10 mouse cellular contexts compared by ENCODE assay signal in genomic region chr4:140109626-140109948, GRCm38 (mm10).
DNase-seq lines count a peak whose midpoint lies in the region; ATAC-seq lines count a peak whose summit lies in the region.
"Had no signal": no experiment of that assay in that cellular context is flagged by ENCODE, and none has a peak within 500 bp of the region (broad histone marks: within the 10 kb centered on the region; RNA-seq: fewer than 3 reads in every experiment).

No protein-coding gene starts in this region.

- peak; percentile 74 for DNase-seq in cerebellum, adult 9-11 months
- DNase-seq in cerebellum, postnatal 36 days = no peak
- no peak for DNase-seq in neural tube, embryonic 11.5 days (ENCODE audit: low spot score)
- no peak for DNase-seq in neural tube, embryonic 10.5 days (ENCODE audit: extremely low spot score, low spot score)
- no peak for DNase-seq in spleen, adult 12 weeks (ENCODE audit: low spot score)
- DNase-seq in testis, postnatal 10 days (ENCODE audit: low spot score) = no peak
- DNase-seq: lung, postnatal 4 days had no signal

- peak overlapping the region; percentile 37 for H3K4me2 ChIP-seq in neural tube, embryonic 11.5 days (ENCODE audit: low read depth)
- peak overlapping the region; percentile 51 for H3K4me2 ChIP-seq in limb, embryonic 13.5 days (replicated peaks)

- 35% methylated on average over 6 of the region's 6 CpGs for WGBS in neural tube, embryonic 11.5 days
- 41% methylated on average over 6 of the region's 6 CpGs for WGBS in limb, embryonic 13.5 days

- H3K9ac ChIP-seq in neural tube, embryonic 11.5 days (ENCODE audit: low read length) = peak overlapping the region; percentile 35; the same call in 1 of the 2 replicates
- peak overlapping the region; percentile 4; the same call in 1 of the 2 replicates for H3K9ac ChIP-seq in limb, embryonic 13.5 days
- H3K9ac ChIP-seq: limb, embryonic 15.5 days had no signal

- no peak for ATAC-seq in neural tube, embryonic 11.5 days (ENCODE audit: insufficient read depth, low FRiP score, low TSS enrichment)
- no peak for ATAC-seq in limb, embryonic 13.5 days (ENCODE audit: low FRiP score, low read depth)
- no peak for ATAC-seq in frontal cortex, adult (ENCODE audit: low TSS enrichment)

- peaks cover 14% of the 10 kb centered on the region for H3K4me1 ChIP-seq in neural tube, embryonic 11.5 days (ENCODE audit: control insufficient read depth, insufficient read depth, low read length)
- peaks cover 33% of the 10 kb centered on the region for H3K4me1 ChIP-seq in limb, embryonic 13.5 days

- H3K27me3 ChIP-seq in neural tube, embryonic 11.5 days (ENCODE audit: control insufficient read depth, insufficient read depth, low read length) = peaks cover 25% of the 10 kb centered on the region
- H3K27me3 ChIP-seq in limb, embryonic 13.5 days = peaks cover 63% of the 10 kb centered on the region

- no peak overlapping the region for H3K27ac ChIP-seq in neural tube, embryonic 11.5 days (ENCODE audit: low read depth, low read length)
- H3K27ac ChIP-seq in limb, embryonic 13.5 days = no peak overlapping the region
- H3K27ac ChIP-seq: limb, embryonic 15.5 days had no signal

- H3K9me3 ChIP-seq in neural tube, embryonic 11.5 days (ENCODE audit: control insufficient read depth, low read length) = no peaks in the 10 kb centered on the region
- no peaks in the 10 kb centered on the region for H3K9me3 ChIP-seq in limb, embryonic 13.5 days
- H3K9me3 ChIP-seq: limb, embryonic 15.5 days had no signal

- peak overlapping the region; percentile 15; the same call in 1 of the 2 replicates for H3K4me3 ChIP-seq in neural tube, embryonic 11.5 days (ENCODE audit: low read depth, low read length)
- H3K4me3 ChIP-seq in limb, embryonic 13.5 days = peak overlapping the region; percentile 26; the same call in 1 of the 2 replicates
- H3K4me3 ChIP-seq: limb, embryonic 15.5 days had no signal

- no peaks in the 10 kb centered on the region for H3K36me3 ChIP-seq in neural tube, embryonic 11.5 days (ENCODE audit: control insufficient read depth, insufficient read depth, low read length)
- no peaks in the 10 kb centered on the region for H3K36me3 ChIP-seq in limb, embryonic 13.5 days
- H3K36me3 ChIP-seq: limb, embryonic 15.5 days had no signal
